Mouse (Mus musculus): ENCODE data around the gene Zswim9. TPM values are rescaled to one million over a fixed set of nuclear protein-coding genes. Genes with fewer than 3 reads are reported as not detected.

Zswim9 gene
- polyA plus RNA-seq, 1 experiment: not detected

DNA sequence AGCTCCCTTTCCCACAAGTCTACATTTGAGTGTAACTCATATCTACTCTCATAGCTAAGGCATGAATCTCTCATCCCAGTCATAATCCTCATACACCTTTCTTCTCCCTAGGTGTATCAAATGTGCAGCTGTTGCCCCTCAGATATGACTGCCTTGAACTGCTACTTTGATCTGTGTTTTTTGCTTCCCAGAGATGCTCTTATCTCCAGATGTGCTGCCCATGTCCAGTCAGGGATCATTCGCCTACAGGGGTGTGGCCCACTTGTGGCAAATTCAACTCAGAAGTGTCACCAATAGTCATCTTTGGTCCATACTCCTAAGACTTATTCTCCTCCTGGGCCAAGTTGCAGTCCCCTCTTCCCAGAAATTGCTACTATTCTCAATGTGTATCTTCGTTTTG is 688 bp downstream of the Zswim9 start:
- Histone ChIP-seq H3K27ac (ENCODE audit: insufficient read depth, low read depth, low read length) (no peak overlapping the region), H3K4me3 (ENCODE audit: insufficient read depth, low read depth, low read length) (peak overlapping the region; percentile 68), H3K4me1 (ENCODE audit: control insufficient read depth, insufficient read depth, low read length) (peaks cover 3% of the 10 kb centered on the region; the same call in 1 of the 2 replicates)
- 21% methylated on average over 2 of the region's 2 CpGs for WGBS
- TF ChIP-seq POLR2A (IDR thresholded peaks at IDR 0.05; ENCODE audit: insufficient read depth, low read depth, low read length) (no peak), CTCF (IDR thresholded peaks at IDR 0.05; ENCODE audit: insufficient read depth, low read depth, low read length) (no peak)

DNA sequence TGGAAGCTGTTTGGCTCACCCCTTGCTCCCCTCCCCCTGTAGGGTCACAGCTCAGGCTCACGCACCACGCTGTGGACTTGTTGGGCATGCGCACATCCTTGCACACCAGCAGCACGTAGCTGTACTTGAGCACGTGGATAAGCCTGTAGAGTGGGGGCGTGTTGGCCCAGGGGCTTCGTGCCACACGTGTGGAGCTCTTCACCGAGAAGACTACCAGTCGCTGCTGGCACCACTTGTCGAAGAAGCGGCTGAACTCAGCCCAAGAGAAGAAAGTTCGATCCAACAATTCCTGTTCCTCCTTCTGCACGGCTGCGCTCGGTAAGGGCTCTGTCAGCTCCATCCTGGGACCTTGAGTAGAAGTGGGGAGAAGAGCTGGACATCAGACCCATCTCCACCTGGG is 1.4 kb downstream of the Zswim9 start, which contains the start of gene Lig1:
Lig1 (plus strand) TSS at position 203 of the 400 bp plus-strand sequence.
- no peak for TF ChIP-seq CTCF (IDR thresholded peaks at IDR 0.05; ENCODE audit: insufficient read depth, low read depth, low read length)
- no peak for TF ChIP-seq POLR2A (IDR thresholded peaks at IDR 0.05; ENCODE audit: insufficient read depth, low read depth, low read length)
- WGBS: 96% methylated on average over 16 of the region's 16 CpGs
- peak within 1 kb of the TSS; percentile 68 for H3K4me3 ChIP-seq (ENCODE audit: insufficient read depth, low read depth, low read length)

DNA sequence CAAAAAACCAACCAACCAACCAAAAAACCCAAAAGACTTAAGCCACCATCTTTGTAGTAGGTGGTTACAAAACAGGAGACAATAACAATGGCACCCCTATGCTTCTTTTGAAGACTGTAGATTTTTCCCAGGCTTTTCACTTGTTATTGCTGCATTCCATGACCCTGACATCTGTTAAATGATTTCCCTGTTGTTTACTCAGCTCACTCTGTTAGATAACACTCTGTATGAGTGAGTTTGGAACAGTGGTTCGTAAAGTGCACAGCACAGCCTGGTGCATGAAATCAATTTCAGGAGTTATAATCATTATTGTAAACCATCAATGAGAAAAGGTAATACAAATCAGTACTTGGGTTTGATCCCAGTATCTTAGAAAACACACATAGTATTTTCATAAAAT is 6.8 kb downstream of the Zswim9 start:
- no peak overlapping the region for H3K4me3 ChIP-seq (ENCODE audit: insufficient read depth, low read depth, low read length)
- TF ChIP-seq CTCF (IDR thresholded peaks at IDR 0.05; ENCODE audit: insufficient read depth, low read depth, low read length): no peak
- no peak for TF ChIP-seq POLR2A (IDR thresholded peaks at IDR 0.05; ENCODE audit: insufficient read depth, low read depth, low read length)
- WGBS: 89% methylated on average over 1 of the region's 1 CpGs
- no peak overlapping the region for H3K27ac ChIP-seq (ENCODE audit: insufficient read depth, low read depth, low read length)
- H3K4me1 ChIP-seq (ENCODE audit: control insufficient read depth, insufficient read depth, low read length): no peaks in the 10 kb centered on the region

More for the DNA sequence above, 1.4 kb downstream of the Zswim9 start, which contains the start of gene Lig1:
- Histone ChIP-seq H3K4me1 (ENCODE audit: control insufficient read depth, insufficient read depth, low read length) (peaks cover 3% of the 10 kb centered on the region; the same call in 1 of the 2 replicates), H3K27ac (ENCODE audit: insufficient read depth, low read depth, low read length) (peak within 1 kb of the TSS; percentile 76; the same call in 1 of the 2 replicates)

DNA sequence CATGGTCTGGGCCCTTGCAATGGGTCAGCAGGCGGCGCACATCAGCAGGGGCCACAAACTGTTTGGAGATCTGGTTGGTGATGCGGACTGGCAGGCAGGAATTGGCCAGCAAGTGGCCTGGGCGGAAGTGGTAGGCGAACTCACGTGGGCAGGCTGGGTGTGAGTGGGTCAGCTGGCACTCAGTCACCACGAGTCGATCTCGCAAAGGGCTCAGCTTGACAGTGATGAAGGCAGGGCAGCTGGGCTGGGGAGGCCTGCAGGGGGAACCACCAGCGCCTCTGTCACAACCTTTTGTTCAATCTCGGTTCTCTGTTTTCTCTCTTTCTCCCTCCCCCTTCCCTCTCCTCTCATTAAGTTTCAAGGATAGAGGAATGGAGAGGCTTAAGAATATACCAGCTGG is 9.1 kb downstream of the Zswim9 start:
- TF ChIP-seq POLR2A (IDR thresholded peaks at IDR 0.05; ENCODE audit: insufficient read depth, low read depth, low read length): no peak
- no peak overlapping the region for H3K4me3 ChIP-seq (ENCODE audit: insufficient read depth, low read depth, low read length)
- H3K27ac ChIP-seq (ENCODE audit: insufficient read depth, low read depth, low read length): no peak overlapping the region
- 78% methylated on average over 11 of the region's 11 CpGs for WGBS
- no peaks in the 10 kb centered on the region for H3K4me1 ChIP-seq (ENCODE audit: control insufficient read depth, insufficient read depth, low read length)

DNA sequence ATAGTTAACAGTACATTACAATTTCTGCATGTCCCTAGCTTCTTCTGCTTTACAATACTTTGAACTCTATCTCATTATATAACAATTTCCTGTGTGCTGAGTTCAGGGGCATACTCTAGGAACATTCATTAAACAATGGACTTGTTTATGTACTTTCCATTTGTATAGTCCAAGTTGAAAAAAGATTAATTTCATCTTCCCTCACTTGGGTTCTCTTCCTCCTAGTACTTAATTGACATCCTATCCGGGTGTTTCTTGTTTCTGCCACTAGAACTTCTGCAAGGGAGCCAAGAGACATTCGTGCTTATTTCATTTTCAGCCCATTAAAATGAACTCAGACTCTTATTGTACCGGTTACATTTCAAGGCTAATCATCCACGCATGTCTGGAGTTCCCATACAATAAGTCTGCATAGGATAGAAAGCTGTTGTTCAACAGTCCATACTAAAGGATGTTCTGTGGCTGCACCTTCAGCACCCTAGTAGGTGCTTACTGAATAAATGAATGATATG is 9.7 kb downstream of the Zswim9 start:
- Histone ChIP-seq H3K4me1 (ENCODE audit: control insufficient read depth, insufficient read depth, low read length) (no peaks in the 10 kb centered on the region), H3K4me3 (ENCODE audit: insufficient read depth, low read depth, low read length) (no peak overlapping the region), H3K27ac (ENCODE audit: insufficient read depth, low read depth, low read length) (no peak overlapping the region)
- 84% methylated on average over 4 of the region's 4 CpGs for WGBS
- TF ChIP-seq CTCF (IDR thresholded peaks at IDR 0.05; ENCODE audit: insufficient read depth, low read depth, low read length) (no peak), POLR2A (IDR thresholded peaks at IDR 0.05; ENCODE audit: insufficient read depth, low read depth, low read length) (no peak)

DNA sequence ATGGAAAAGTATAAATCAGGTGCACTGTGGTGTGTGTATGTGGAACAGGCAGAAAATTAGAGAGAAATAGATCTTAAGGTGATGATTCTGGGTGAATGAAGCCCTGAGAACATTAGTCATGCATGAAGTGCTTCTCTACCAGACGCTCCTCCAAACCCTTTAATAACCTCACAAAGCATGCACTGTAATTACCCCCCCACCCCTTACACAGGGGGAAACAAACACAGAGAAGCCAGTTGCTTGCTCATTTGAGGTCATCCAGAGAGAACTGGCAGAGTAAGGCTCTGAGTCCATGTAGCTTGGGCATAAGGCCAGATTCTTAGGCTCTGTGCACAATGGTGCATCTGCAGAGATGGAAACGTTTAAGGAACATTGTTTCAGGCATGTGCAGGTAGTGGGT is 14.1 kb downstream of the Zswim9 start:
- 7% methylated on average over 2 of the region's 2 CpGs for WGBS
- Histone ChIP-seq H3K4me1 (ENCODE audit: control insufficient read depth, insufficient read depth, low read length) (peaks cover 5% of the 10 kb centered on the region; the same call in 1 of the 2 replicates), H3K27ac (ENCODE audit: insufficient read depth, low read depth, low read length) (peak overlapping the region; percentile 1), H3K4me3 (ENCODE audit: insufficient read depth, low read depth, low read length) (no peak overlapping the region)
- TF ChIP-seq CTCF (IDR thresholded peaks at IDR 0.05; ENCODE audit: insufficient read depth, low read depth, low read length) (no peak), POLR2A (IDR thresholded peaks at IDR 0.05; ENCODE audit: insufficient read depth, low read depth, low read length) (no peak)

DNA sequence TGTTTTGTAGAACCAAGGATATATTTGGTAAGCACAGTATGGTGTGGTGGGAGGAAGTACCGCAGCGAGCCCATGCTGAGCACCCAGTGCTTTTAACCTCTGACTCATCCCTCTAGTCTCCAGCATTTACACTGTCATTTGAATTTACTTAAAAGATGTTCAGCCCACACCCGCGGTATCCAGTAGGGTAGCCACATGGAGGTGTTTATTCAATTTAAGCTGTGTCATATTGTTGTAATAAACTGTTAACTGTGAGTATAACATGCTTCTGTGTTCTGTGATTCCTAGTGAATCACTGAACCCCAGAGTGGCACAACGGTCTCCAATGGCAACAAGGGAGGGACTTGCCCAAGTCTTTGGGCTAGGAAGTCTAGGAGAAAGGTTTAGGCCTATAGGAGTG is 14.7 kb downstream of the Zswim9 start:
- Histone ChIP-seq H3K4me3 (ENCODE audit: insufficient read depth, low read depth, low read length) (no peak overlapping the region), H3K4me1 (ENCODE audit: control insufficient read depth, insufficient read depth, low read length) (peaks cover 5% of the 10 kb centered on the region; the same call in 1 of the 2 replicates), H3K27ac (ENCODE audit: insufficient read depth, low read depth, low read length) (no peak overlapping the region; the same call in 1 of the 2 replicates)
- WGBS: 35% methylated on average over 5 of the region's 5 CpGs
- TF ChIP-seq CTCF (IDR thresholded peaks at IDR 0.05; ENCODE audit: insufficient read depth, low read depth, low read length) (no peak), POLR2A (IDR thresholded peaks at IDR 0.05; ENCODE audit: insufficient read depth, low read depth, low read length) (no peak)

DNA sequence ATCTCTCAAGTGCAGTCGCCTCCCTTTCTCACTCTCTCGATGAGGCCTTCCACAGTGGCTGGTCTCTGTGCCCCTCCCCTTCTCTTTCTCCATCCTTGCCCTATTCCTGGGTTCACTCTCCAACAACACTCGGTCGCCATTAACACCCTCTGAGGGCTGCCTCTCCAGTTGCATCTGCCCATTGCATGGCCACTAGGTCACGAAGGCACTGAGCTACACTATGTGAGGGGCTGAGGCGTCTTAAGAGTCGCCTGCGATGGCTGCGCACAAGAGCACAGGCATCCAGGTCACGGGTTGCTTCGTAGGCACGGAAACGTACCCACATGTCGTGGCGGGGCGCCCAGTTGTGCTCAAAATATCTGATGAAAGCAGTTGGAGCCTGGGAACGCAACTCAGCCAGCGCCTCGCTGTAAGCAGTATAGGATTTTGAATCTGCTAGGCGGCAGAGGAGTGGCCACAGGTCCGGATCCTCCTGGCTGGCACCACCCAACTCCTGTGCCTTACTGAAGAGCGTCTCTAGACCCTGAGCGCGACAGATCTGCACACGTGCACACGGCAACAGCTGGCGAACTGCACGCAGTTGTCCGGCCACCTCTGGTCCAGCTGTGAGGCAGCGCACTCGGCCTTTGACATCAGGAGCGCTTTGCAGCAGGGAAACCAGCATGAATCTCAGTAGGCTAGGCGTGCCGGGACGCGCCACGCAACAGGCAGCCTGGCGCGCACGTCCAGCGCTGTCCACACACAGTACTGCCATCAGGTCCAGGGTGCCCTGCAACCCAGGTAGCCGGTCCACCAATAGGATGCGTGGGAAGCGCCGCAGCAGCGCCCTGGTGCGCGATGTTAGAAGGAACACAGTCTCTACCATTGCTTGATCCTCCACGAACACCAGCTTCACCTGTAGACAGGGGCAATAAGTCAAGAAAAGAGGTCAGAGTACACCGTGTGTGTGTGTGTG is 17.5 kb downstream of the Zswim9 start:
- TF ChIP-seq POLR2A (IDR thresholded peaks at IDR 0.05; ENCODE audit: insufficient read depth, low read depth, low read length) (no peak), CTCF (IDR thresholded peaks at IDR 0.05; ENCODE audit: insufficient read depth, low read depth, low read length) (no peak)
- Histone ChIP-seq H3K4me1 (ENCODE audit: control insufficient read depth, insufficient read depth, low read length) (peaks cover 5% of the 10 kb centered on the region; the same call in 1 of the 2 replicates), H3K4me3 (ENCODE audit: insufficient read depth, low read depth, low read length) (no peak overlapping the region; the same call in 1 of the 2 replicates), H3K27ac (ENCODE audit: insufficient read depth, low read depth, low read length) (no peak overlapping the region)
- WGBS: 64% methylated on average over 50 of the region's 50 CpGs

DNA sequence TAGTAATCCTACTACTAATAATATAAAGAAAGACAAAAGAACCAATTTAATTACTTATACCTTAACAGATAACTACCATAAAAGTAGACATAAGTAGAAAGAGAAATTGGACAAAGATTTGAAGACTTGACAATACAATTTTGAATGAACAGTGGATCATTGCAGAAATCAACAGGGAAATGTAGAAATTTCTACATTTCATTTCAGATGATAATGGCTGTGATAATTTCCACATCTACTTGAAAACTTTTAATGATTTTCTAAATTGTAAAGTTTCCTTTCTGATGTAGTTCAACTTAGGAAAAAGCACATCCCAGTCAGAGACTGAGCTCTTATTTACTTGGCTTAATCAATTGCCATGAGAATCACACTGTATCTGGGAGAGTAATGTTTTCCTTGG is 65.8 kb downstream of the Zswim9 start, which contains the start of gene Vmn1r89:
Vmn1r89 (plus strand) TSS at position 301 of the 400 bp plus-strand sequence.
- TF ChIP-seq CTCF (IDR thresholded peaks at IDR 0.05; ENCODE audit: insufficient read depth, low read depth, low read length): no peak
- no peak for TF ChIP-seq POLR2A (IDR thresholded peaks at IDR 0.05; ENCODE audit: insufficient read depth, low read depth, low read length)
- no peaks in the 10 kb centered on the region for H3K4me1 ChIP-seq (ENCODE audit: control insufficient read depth, insufficient read depth, low read length)
- H3K27ac ChIP-seq (ENCODE audit: insufficient read depth, low read depth, low read length): no peak within 1 kb of the TSS
- no peak within 1 kb of the TSS for H3K4me3 ChIP-seq (ENCODE audit: insufficient read depth, low read depth, low read length)

Other genes with a start within 250 kb of the Zswim9 start
- gene Chmp2a, start 243.9 kb downstream of the Zswim9 start, polyA plus RNA-seq (2012; ENCODE audit: insufficient read depth, insufficient read length, low replicate concordance, missing spikeins): not detected in 2 replicates
- gene Ube2m, start 240.4 kb downstream of the Zswim9 start, polyA plus RNA-seq (2012; ENCODE audit: insufficient read depth, insufficient read length, low replicate concordance, missing spikeins): 648 TPM in 1 of 2 replicates, not detected in the other
- not detected in 2 replicates for gene Mzf1, start 224.0 kb downstream of the Zswim9 start, polyA plus RNA-seq (2012; ENCODE audit: insufficient read depth, insufficient read length, low replicate concordance, missing spikeins)
- not detected in 2 replicates for gene Vmn1r85, start 183.5 kb downstream of the Zswim9 start, polyA plus RNA-seq (2012; ENCODE audit: insufficient read depth, insufficient read length, low replicate concordance, missing spikeins)
- not detected in 2 replicates for gene Vmn1r86, start 158.8 kb downstream of the Zswim9 start, polyA plus RNA-seq (2012; ENCODE audit: insufficient read depth, insufficient read length, low replicate concordance, missing spikeins)
- gene Vmn1r87, start 138.6 kb downstream of the Zswim9 start, polyA plus RNA-seq (2012; ENCODE audit: insufficient read depth, insufficient read length, low replicate concordance, missing spikeins): not detected in 2 replicates
- not detected in 2 replicates for gene Vmn1r88, start 119.2 kb downstream of the Zswim9 start, polyA plus RNA-seq (2012; ENCODE audit: insufficient read depth, insufficient read length, low replicate concordance, missing spikeins)
- not detected in 2 replicates for gene Vmn1r89, start 65.7 kb downstream of the Zswim9 start, polyA plus RNA-seq (2012; ENCODE audit: insufficient read depth, insufficient read length, low replicate concordance, missing spikeins)
- gene Lig1, start 1.4 kb downstream of the Zswim9 start, polyA plus RNA-seq (2012; ENCODE audit: insufficient read depth, insufficient read length, low replicate concordance, missing spikeins): not detected in 2 replicates
- gene Pla2g4c, start 45.9 kb upstream of the Zswim9 start, polyA plus RNA-seq (2012; ENCODE audit: insufficient read depth, insufficient read length, low replicate concordance, missing spikeins): not detected in 2 replicates
- gene Cabp5, start 119.4 kb upstream of the Zswim9 start, polyA plus RNA-seq (2012; ENCODE audit: insufficient read depth, insufficient read length, low replicate concordance, missing spikeins): not detected in 2 replicates
- not detected in 2 replicates for gene Bsph1, start 172.1 kb upstream of the Zswim9 start, polyA plus RNA-seq (2012; ENCODE audit: insufficient read depth, insufficient read length, low replicate concordance, missing spikeins)

Data from olfactory bulb, adult 2 months (tissue).